Mouse (Mus musculus) layer of hippocampus, adult 9-10 months (tissue): Measurements from ENCODE around the gene Prpf18.

ENCODE experiments used
- DNase-seq: peaks from one replicate; pipeline ENCODE4 v3.0.0; 2022; ENCODE audit warnings: low spot score

The Prpf18 gene

DNA sequence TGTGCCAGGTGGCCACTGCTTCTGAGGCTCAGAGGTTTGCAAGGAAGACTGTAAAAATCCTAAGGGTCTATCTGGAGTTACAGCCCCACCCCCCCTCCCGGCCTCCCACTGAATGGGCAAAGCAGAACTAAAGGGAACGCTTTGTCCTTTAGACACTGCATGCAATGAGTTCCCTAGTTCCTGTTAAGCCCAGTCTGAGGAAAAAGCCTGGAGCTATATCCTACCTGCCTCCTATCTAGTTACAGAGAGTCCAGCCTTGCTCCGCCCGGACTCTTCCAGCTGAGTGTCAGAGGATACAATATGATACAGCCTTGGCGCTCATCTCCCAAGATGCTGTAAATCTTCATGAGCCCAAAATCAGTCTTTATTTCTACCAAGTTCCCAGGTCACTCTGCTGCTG, 77.7 kb downstream of the Prpf18 start:
- DNase-seq: no peak

DNA sequence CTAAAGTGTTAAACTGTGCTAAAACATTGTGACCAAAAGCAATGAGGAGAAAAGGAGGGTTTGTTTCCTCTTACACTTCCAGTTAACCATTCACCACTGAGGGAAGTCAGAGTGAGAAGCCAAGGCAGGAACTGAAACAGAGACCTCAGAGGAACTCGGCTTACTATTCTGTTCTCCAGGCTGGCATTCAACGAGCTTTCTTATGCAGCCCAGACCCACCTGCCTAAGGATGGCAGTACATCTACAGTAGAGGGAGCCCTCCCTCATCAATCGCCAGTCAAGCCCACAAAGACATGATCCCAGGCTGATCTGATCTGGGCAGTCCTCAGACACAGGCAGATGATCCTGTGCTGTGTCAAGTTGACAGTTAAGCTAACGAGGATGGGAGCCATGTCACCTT, 78.5 kb downstream of the Prpf18 start:
- DNase-seq: no peak

- DNase-seq: no peak
Observed at GRCm38 (mm10) chr2:4572498-4573263, 79.2 kb downstream of the Prpf18 start.
